Mouse (Mus musculus) olfactory bulb, adult 2 months (tissue): Measurements from ENCODE around the gene Ankrd39. TPM values are rescaled to one million over a fixed set of nuclear protein-coding genes. Genes with fewer than 3 reads are reported as not detected.

Source experiments
- H3K27ac ChIP-seq: fragments of 200-500 bp; 2 replicates; pipeline ENCODE4 v1.5.1; 2012; ENCODE audit warnings: low read depth, low read length; ENCODE audit not compliant: insufficient read depth
- H3K4me1 ChIP-seq: fragments of 200-500 bp; 2 replicates; pipeline ENCODE4 v1.6.1; 2012; ENCODE audit warnings: low read length; ENCODE audit not compliant: control insufficient read depth, insufficient read depth
- H3K4me3 ChIP-seq: fragments of 200-500 bp; 2 replicates; pipeline ENCODE4 v1.5.1; 2012; ENCODE audit warnings: mild to moderate bottlenecking, low read depth, low read length, moderate library complexity; ENCODE audit not compliant: insufficient read depth
- CTCF ChIP-seq: fragments of 200-500 bp; IDR thresholded peaks from 2 replicates; pipeline ENCODE4 v1.5.1; 2012; ENCODE audit warnings: low read depth, mild to moderate bottlenecking, low read length, moderate library complexity; ENCODE audit not compliant: insufficient read depth
- POLR2A ChIP-seq: fragments of 200-500 bp; IDR thresholded peaks from 2 replicates; pipeline ENCODE4 v1.6.1; 2012; ENCODE audit warnings: mild to moderate bottlenecking, low read depth, low read length, moderate library complexity; ENCODE audit not compliant: insufficient read depth
- WGBS: fragments of 180-500 bp; shearing (Covaris S2); methylation state at CpG from one replicate; pipeline ENCODE4 v1.1.7; 2018; 5-methylcytosine and 5-hydroxymethylcytosine counted together
- polyA plus RNA-seq: library from polyadenylated mRNA; stranded (reverse); fragments of >200 nt; gene quantifications from 2 replicates; pipeline ENCODE4 v1.2.4, GENCODE M21; 2012; ENCODE audit warnings: low replicate concordance; ENCODE audit not compliant: missing spikeins, insufficient read depth, insufficient read length

Ankrd39 gene
- polyA plus RNA-seq, 1 experiment, result not detected

DNA sequence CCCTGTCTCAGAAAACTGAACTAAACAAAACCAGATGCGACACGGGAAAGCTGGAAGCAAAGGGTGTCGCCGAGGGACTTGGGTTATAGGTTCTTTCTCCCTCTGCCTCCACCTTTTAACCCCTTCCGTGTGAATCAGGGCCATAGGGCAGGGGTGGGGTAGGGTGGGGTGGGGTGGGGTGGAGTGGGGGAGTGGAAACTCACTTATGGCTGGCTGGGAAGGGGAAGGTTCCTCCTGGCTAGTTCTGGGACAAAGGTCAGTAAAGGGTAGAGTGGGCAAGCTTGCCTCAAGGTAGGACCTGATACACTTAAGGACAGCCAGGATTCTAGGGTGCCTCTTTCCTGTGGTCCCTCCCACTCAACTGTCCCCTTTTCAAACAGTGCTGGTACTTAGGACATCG lies 53.9 kb downstream of the Ankrd39 start:
- WGBS, result 88% methylated on average over 6 of the region's 6 CpGs
- H3K4me1 ChIP-seq, result peaks cover 7% of the 10 kb centered on the region
- no peak overlapping the region for H3K4me3 ChIP-seq
- no peak overlapping the region for H3K27ac ChIP-seq
- no peak for TF ChIP-seq POLR2A
- TF ChIP-seq CTCF, result no peak

DNA sequence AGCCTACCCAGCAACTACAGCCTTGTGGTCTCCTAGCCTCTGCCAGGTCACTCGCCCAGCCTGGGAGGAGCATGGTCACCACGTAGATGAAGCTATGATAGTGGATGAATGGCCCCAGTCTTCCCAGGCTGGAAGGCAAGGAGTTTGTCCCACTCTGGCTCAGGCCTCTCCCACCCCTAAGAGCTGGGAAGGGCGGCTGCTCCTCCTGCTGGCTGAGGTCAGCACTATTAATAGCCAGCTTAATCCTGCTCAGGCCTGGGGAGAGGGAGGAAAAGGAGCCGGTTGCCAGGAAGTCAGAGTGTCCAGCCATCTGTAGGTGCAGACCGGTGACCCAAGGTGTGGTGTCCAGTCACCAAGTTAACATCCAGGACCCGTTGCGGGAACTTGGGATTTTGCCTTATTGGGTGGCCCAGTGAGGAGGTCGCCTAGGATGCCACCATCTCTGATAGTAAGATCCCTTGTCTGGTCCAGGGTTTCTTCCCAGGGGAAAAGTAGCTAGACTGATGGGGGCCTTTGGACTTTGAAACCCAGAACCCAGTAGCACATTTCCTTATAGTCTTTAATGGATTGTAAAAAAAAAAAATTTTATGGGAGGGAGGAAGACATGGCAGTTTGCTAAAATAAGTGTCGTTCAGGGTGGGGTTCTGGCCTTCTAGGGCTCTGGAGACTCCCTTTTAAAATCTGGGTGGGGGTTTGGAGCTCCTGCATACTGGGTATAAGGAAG lies 54.7 kb downstream of the Ankrd39 start:
- no peak overlapping the region for H3K27ac ChIP-seq
- TF ChIP-seq CTCF (no peak), POLR2A (no peak)
- no peak overlapping the region for H3K4me3 ChIP-seq
- 61% methylated on average over 9 of the region's 9 CpGs for WGBS
- peaks cover 7% of the 10 kb centered on the region for H3K4me1 ChIP-seq

DNA sequence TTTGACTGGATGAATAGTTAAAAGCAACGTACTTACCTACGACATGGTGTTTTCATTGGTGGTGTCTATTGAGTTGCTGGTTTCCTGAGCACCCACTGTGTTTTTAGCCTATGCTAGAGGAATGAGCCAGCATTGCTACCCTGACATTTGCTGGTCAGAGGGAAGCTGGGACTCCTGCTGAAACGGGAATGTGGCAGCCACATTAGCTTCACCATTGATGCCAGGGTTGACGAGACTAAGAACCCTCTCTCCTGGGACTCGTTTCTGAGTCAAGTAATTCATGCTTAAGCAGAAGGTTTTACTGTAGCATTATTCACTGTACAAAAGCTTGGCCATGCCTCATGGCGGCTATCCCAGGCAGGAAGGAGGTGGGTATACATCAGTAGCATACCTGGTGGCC lies 57.6 kb downstream of the Ankrd39 start:
- no peak overlapping the region for H3K27ac ChIP-seq
- TF ChIP-seq POLR2A, result no peak
- TF ChIP-seq CTCF, result no peak
- 71% methylated on average over 6 of the region's 6 CpGs for WGBS
- H3K4me3 ChIP-seq, result no peak overlapping the region
- H3K4me1 ChIP-seq, result peaks cover 7% of the 10 kb centered on the region

Other genes starting within 250 kb of the Ankrd39 start
- gene Arid5a, start 239.7 kb downstream of the Ankrd39 start, polyA plus RNA-seq, result not detected in 2 replicates
- gene Kansl3, start 178.3 kb downstream of the Ankrd39 start, polyA plus RNA-seq, result 336 TPM in 1 of 2 replicates, not detected in the other
- gene Fer1l5, start 175.2 kb downstream of the Ankrd39 start, polyA plus RNA-seq, result not detected in 2 replicates
- not detected in 2 replicates for gene Lman2l, start 102.2 kb downstream of the Ankrd39 start, polyA plus RNA-seq
- gene Cnnm4, start 75.8 kb downstream of the Ankrd39 start, polyA plus RNA-seq, result not detected in 2 replicates
- not detected in 2 replicates for gene Cnnm3, start 35.6 kb downstream of the Ankrd39 start, polyA plus RNA-seq
- not detected in 2 replicates for gene Ankrd23, start 10.6 kb downstream of the Ankrd39 start, polyA plus RNA-seq
- not detected in 2 replicates for gene Gm42417, start 8.0 kb downstream of the Ankrd39 start, polyA plus RNA-seq
- gene Sema4c, start 10.9 kb upstream of the Ankrd39 start, polyA plus RNA-seq, result not detected in 2 replicates
- not detected in 2 replicates for gene Fam178b, start 135.7 kb upstream of the Ankrd39 start, polyA plus RNA-seq
- gene Cox5b, start 144.0 kb upstream of the Ankrd39 start, polyA plus RNA-seq, result not detected in 2 replicates
- not detected in 2 replicates for gene 4933424G06Rik, start 162.7 kb upstream of the Ankrd39 start, polyA plus RNA-seq
- gene Actr1b, start 167.0 kb upstream of the Ankrd39 start, polyA plus RNA-seq, result not detected in 2 replicates
- gene Zap70, start 214.4 kb upstream of the Ankrd39 start, polyA plus RNA-seq, result not detected in 2 replicates